ENCODE assay signal across 9 mouse cellular contexts in genomic region chr5:120269416-120269860, GRCm38 (mm10).
DNase-seq lines count a peak whose midpoint lies in the region; ATAC-seq and TF ChIP-seq lines count a peak whose summit lies in the region.
"Had no signal": no experiment of that assay in that cellular context is flagged by ENCODE, and none has a peak within 500 bp of the region (broad histone marks: within the 10 kb centered on the region; RNA-seq: fewer than 3 reads in every experiment).

No protein-coding gene starts in this region.

- no peaks in the 10 kb centered on the region for H3K9me3 ChIP-seq in kidney, postnatal 0 days (replicated peaks; ENCODE audit: low read length)
- H3K9me3 ChIP-seq in embryonic facial prominence, embryonic 11.5 days (replicated peaks; ENCODE audit: control insufficient read depth, low read length) = no peaks in the 10 kb centered on the region
- H3K9me3 ChIP-seq in forebrain, postnatal 0 days (ENCODE audit: low read length) = no peaks in the 10 kb centered on the region
- no peaks in the 10 kb centered on the region for H3K9me3 ChIP-seq in midbrain, embryonic 14.5 days (ENCODE audit: control insufficient read depth, low read length)

- H3K27ac ChIP-seq in kidney, postnatal 0 days = no peak overlapping the region
- H3K27ac ChIP-seq in embryonic facial prominence, embryonic 11.5 days (replicated peaks; ENCODE audit: low read depth, low read length) = no peak overlapping the region
- H3K27ac ChIP-seq in forebrain, postnatal 0 days (ENCODE audit: low read depth, low read length) = peak overlapping the region; percentile 68
- H3K27ac ChIP-seq in midbrain, embryonic 14.5 days (replicated peaks; ENCODE audit: low read depth, low read length) = peak overlapping the region; percentile 91
- no peak overlapping the region for H3K27ac ChIP-seq in left cerebral cortex, adult 2 months

- peak overlapping the region; percentile 30; the same call in 1 of the 2 replicates for H3K4me2 ChIP-seq in kidney, postnatal 0 days (ENCODE audit: low read length)
- no peak overlapping the region for H3K4me2 ChIP-seq in embryonic facial prominence, embryonic 11.5 days (ENCODE audit: low read depth, low read length)
- peak overlapping the region; percentile 19 for H3K4me2 ChIP-seq in forebrain, postnatal 0 days (ENCODE audit: low read depth)
- peak overlapping the region; percentile 42 for H3K4me2 ChIP-seq in midbrain, embryonic 14.5 days (ENCODE audit: low read length)

- 6% methylated on average over 22 of the region's 22 CpGs for WGBS in kidney, postnatal 0 days
- WGBS in embryonic facial prominence, embryonic 11.5 days = 18% methylated on average over 22 of the region's 22 CpGs
- whole genome bisulfite sequencing in forebrain, postnatal 0 days = 10% methylated on average over 22 of the region's 22 CpGs
- 4% methylated on average over 22 of the region's 22 CpGs for WGBS in midbrain, embryonic 14.5 days

- no peak overlapping the region for H3K9ac ChIP-seq in kidney, postnatal 0 days (ENCODE audit: low read depth, low read length)
- no peak overlapping the region for H3K9ac ChIP-seq in embryonic facial prominence, embryonic 11.5 days (replicated peaks; ENCODE audit: low read length)
- no peak overlapping the region for H3K9ac ChIP-seq in forebrain, postnatal 0 days
- H3K9ac ChIP-seq in midbrain, embryonic 14.5 days (replicated peaks; ENCODE audit: low read length) = no peak overlapping the region; the same call in 1 of the 2 replicates

- intact Hi-C loops in left cerebral cortex, adult 2 months (cut with DNase I) = no loop called here

- H3K4me3 ChIP-seq in kidney, postnatal 0 days (replicated peaks; ENCODE audit: low read depth, low read length) = no peak overlapping the region
- H3K4me3 ChIP-seq in embryonic facial prominence, embryonic 11.5 days (ENCODE audit: low read depth, low read length) = no peak overlapping the region
- H3K4me3 ChIP-seq in forebrain, postnatal 0 days (ENCODE audit: low read depth, low read length) = no peak overlapping the region
- no peak overlapping the region for H3K4me3 ChIP-seq in midbrain, embryonic 14.5 days (replicated peaks; ENCODE audit: low read depth, low read length)
- no peak overlapping the region for H3K4me3 ChIP-seq in left cerebral cortex, adult 2 months

- no peak for ATAC-seq in kidney, postnatal 0 days (replicated peaks; ENCODE audit: low FRiP score, low read depth)
- ATAC-seq in embryonic facial prominence, embryonic 11.5 days (replicated peaks; ENCODE audit: insufficient number of reproducible peaks, low FRiP score, low TSS enrichment, low read depth) = no peak
- ATAC-seq in forebrain, postnatal 0 days = peak; percentile 73
- ATAC-seq in midbrain, embryonic 14.5 days (ENCODE audit: low FRiP score, low TSS enrichment) = peak; percentile 68; the same call in 1 of the 2 replicates
- ATAC-seq: Patski had no signal

- peaks cover 10% of the 10 kb centered on the region; the same call in 1 of the 2 replicates for H3K27me3 ChIP-seq in kidney, postnatal 0 days (ENCODE audit: insufficient read depth, low read length)
- no peaks in the 10 kb centered on the region; the same call in 1 of the 2 replicates for H3K27me3 ChIP-seq in embryonic facial prominence, embryonic 11.5 days (ENCODE audit: control insufficient read depth, insufficient read depth, low read length)
- no peaks in the 10 kb centered on the region for H3K27me3 ChIP-seq in forebrain, postnatal 0 days (ENCODE audit: insufficient read depth, low read length)
- 0 out of 2 replicates have a peak, but pooled peaks cover 4% of the 10 kb centered on the region for H3K27me3 ChIP-seq in midbrain, embryonic 14.5 days (ENCODE audit: control insufficient read depth, insufficient read depth, low read length)

- no peak for TF ChIP-seq CTCF in kidney, postnatal 0 days (IDR thresholded peaks at IDR 0.05; ENCODE audit: low read depth)
- no peak for TF ChIP-seq CTCF in forebrain, postnatal 0 days (IDR thresholded peaks at IDR 0.05; ENCODE audit: low read depth)
- TF ChIP-seq CTCF in left cerebral cortex, adult 2 months (IDR thresholded peaks at IDR 0.05) = no peak

- no peaks in the 10 kb centered on the region for H3K4me1 ChIP-seq in kidney, postnatal 0 days (replicated peaks; ENCODE audit: insufficient read depth, low read length)
- no peaks in the 10 kb centered on the region for H3K4me1 ChIP-seq in embryonic facial prominence, embryonic 11.5 days (ENCODE audit: control insufficient read depth, insufficient read depth, low read length)
- H3K4me1 ChIP-seq in forebrain, postnatal 0 days (ENCODE audit: insufficient read depth) = no peaks in the 10 kb centered on the region
- H3K4me1 ChIP-seq in midbrain, embryonic 14.5 days (ENCODE audit: control insufficient read depth, insufficient read depth, low read length) = peaks cover 24% of the 10 kb centered on the region

- no peak for DNase-seq in kidney, postnatal 0 days (ENCODE audit: low spot score)
- DNase-seq in kidney, adult 8-10 months = no peak
- DNase-seq in embryonic facial prominence, embryonic 11.5 days (ENCODE audit: low spot score) = peak; percentile 26
- DNase-seq in forebrain, postnatal 0 days = peak; percentile 52
- DNase-seq in midbrain, embryonic 14.5 days = peak; percentile 81
- DNase-seq in left cerebral cortex, adult 2 months (ENCODE audit: extremely low spot score in 1 of 2, low spot score in 2 of 2) = no peak
- DNase-seq in adrenal gland, adult 8-10 months = no peak
- no peak for DNase-seq in lung, postnatal 36 days

- no peaks in the 10 kb centered on the region for H3K36me3 ChIP-seq in kidney, postnatal 0 days (ENCODE audit: insufficient read depth, low read length)
- H3K36me3 ChIP-seq in embryonic facial prominence, embryonic 11.5 days (replicated peaks; ENCODE audit: control insufficient read depth, insufficient read depth, low read depth, low read length) = no peaks in the 10 kb centered on the region
- no peaks in the 10 kb centered on the region for H3K36me3 ChIP-seq in forebrain, postnatal 0 days (ENCODE audit: insufficient read depth)
- no peaks in the 10 kb centered on the region for H3K36me3 ChIP-seq in midbrain, embryonic 14.5 days (ENCODE audit: control insufficient read depth, insufficient read depth, low read length)

Comparison
In these comparisons a context has a peak if more than half of its experiments do, and no peak if none do; other contexts are left out.
1. ATAC-seq: peak in forebrain, postnatal 0 days (single experiment) and midbrain, embryonic 14.5 days (single experiment); none in kidney, postnatal 0 days (single experiment) and embryonic facial prominence, embryonic 11.5 days (single experiment).
2. DNase-seq: peak in embryonic facial prominence, embryonic 11.5 days (single experiment), forebrain, postnatal 0 days (single experiment) and midbrain, embryonic 14.5 days (single experiment); none in kidney, postnatal 0 days (single experiment), kidney, adult 8-10 months (0 of 2), left cerebral cortex, adult 2 months (0 of 2), adrenal gland, adult 8-10 months (single experiment) and lung, postnatal 36 days (single experiment).
3. H3K27ac ChIP-seq: peak in forebrain, postnatal 0 days (single experiment) and midbrain, embryonic 14.5 days (single experiment); none in kidney, postnatal 0 days (single experiment), embryonic facial prominence, embryonic 11.5 days (single experiment) and left cerebral cortex, adult 2 months (single experiment).